Mouse (Mus musculus): ENCODE measurements around the gene Lnx1. TPM values are rescaled to one million over a fixed set of nuclear protein-coding genes. Genes with fewer than 3 reads are reported as not detected.

Gene Lnx1
- polyA plus RNA-seq, 1 experiment from 2014 or later: 22.7 TPM

- Histone ChIP-seq H3K27me3 (ENCODE audit: control insufficient read depth, insufficient read depth, low read depth, low read length) (no peaks in the 10 kb centered on the region), H3K9me3 (replicated peaks; ENCODE audit: control insufficient read depth, low read length, poor library complexity, severe bottlenecking) (no peaks in the 10 kb centered on the region), H3K4me3 (ENCODE audit: low read depth, low read length) (no peak overlapping the region), H3K9ac (ENCODE audit: low read depth, low read length) (no peak overlapping the region), H3K27ac (ENCODE audit: low read length) (no peak overlapping the region), H3K4me1 (ENCODE audit: control insufficient read depth, insufficient read depth, low read length) (peaks cover 6% of the 10 kb centered on the region), H3K36me3 (ENCODE audit: control insufficient read depth, insufficient read depth, low read length) (no peaks in the 10 kb centered on the region), H3K4me2 (ENCODE audit: low read length) (no peak overlapping the region)
- WGBS: 88% methylated on average over 3 of the region's 3 CpGs
- ATAC-seq: no peak
Observed at GRCm38 (mm10) chr5:74670877-74671276, 31.8 kb downstream of the Lnx1 start.

- 87% methylated on average over 6 of the region's 6 CpGs for WGBS
- no peaks in the 10 kb centered on the region for H3K36me3 ChIP-seq (ENCODE audit: control insufficient read depth, insufficient read depth, low read length)
- no peaks in the 10 kb centered on the region for H3K9me3 ChIP-seq (replicated peaks; ENCODE audit: control insufficient read depth, low read length, poor library complexity, severe bottlenecking)
- no peak for ATAC-seq
- no peaks in the 10 kb centered on the region for H3K4me1 ChIP-seq (ENCODE audit: control insufficient read depth, insufficient read depth, low read length)
- H3K4me2 ChIP-seq (ENCODE audit: low read length): no peak overlapping the region
- no peak overlapping the region for H3K4me3 ChIP-seq (ENCODE audit: low read depth, low read length)
- no peaks in the 10 kb centered on the region for H3K27me3 ChIP-seq (ENCODE audit: control insufficient read depth, insufficient read depth, low read depth, low read length)
- H3K9ac ChIP-seq (ENCODE audit: low read depth, low read length): no peak overlapping the region
- H3K27ac ChIP-seq (ENCODE audit: low read length): no peak overlapping the region
Observed at GRCm38 (mm10) chr5:74669925-74670324, 32.8 kb downstream of the Lnx1 start.

GRCm38 (mm10) chr5:74668956-74669355 lies 33.8 kb downstream of the Lnx1 start:
- Histone ChIP-seq H3K4me1 (ENCODE audit: control insufficient read depth, insufficient read depth, low read length) (no peaks in the 10 kb centered on the region), H3K36me3 (ENCODE audit: control insufficient read depth, insufficient read depth, low read length) (no peaks in the 10 kb centered on the region), H3K4me2 (ENCODE audit: low read length) (no peak overlapping the region), H3K9me3 (replicated peaks; ENCODE audit: control insufficient read depth, low read length, poor library complexity, severe bottlenecking) (no peaks in the 10 kb centered on the region), H3K4me3 (ENCODE audit: low read depth, low read length) (no peak overlapping the region), H3K27ac (ENCODE audit: low read length) (no peak overlapping the region), H3K9ac (ENCODE audit: low read depth, low read length) (no peak overlapping the region), H3K27me3 (ENCODE audit: control insufficient read depth, insufficient read depth, low read depth, low read length) (no peaks in the 10 kb centered on the region)
- ATAC-seq: no peak
- 89% methylated on average over 6 of the region's 6 CpGs for WGBS

GRCm38 (mm10) chr5:74662618-74663017 lies 40.1 kb downstream of the Lnx1 start:
- no peaks in the 10 kb centered on the region for H3K27me3 ChIP-seq (ENCODE audit: control insufficient read depth, insufficient read depth, low read depth, low read length)
- no peaks in the 10 kb centered on the region for H3K36me3 ChIP-seq (ENCODE audit: control insufficient read depth, insufficient read depth, low read length)
- WGBS: 67% methylated on average over 1 of the region's 1 CpGs
- no peak overlapping the region for H3K4me3 ChIP-seq (ENCODE audit: low read depth, low read length)
- H3K27ac ChIP-seq (ENCODE audit: low read length): no peak overlapping the region
- H3K9me3 ChIP-seq (replicated peaks; ENCODE audit: control insufficient read depth, low read length, poor library complexity, severe bottlenecking): no peaks in the 10 kb centered on the region
- no peak overlapping the region for H3K4me2 ChIP-seq (ENCODE audit: low read length)
- H3K9ac ChIP-seq (ENCODE audit: low read depth, low read length): no peak overlapping the region
- no peaks in the 10 kb centered on the region for H3K4me1 ChIP-seq (ENCODE audit: control insufficient read depth, insufficient read depth, low read length)
- ATAC-seq: no peak

- Histone ChIP-seq H3K27ac (ENCODE audit: low read length) (no peak overlapping the region), H3K4me3 (ENCODE audit: low read depth, low read length) (no peak overlapping the region), H3K4me1 (ENCODE audit: control insufficient read depth, insufficient read depth, low read length) (no peaks in the 10 kb centered on the region), H3K9ac (ENCODE audit: low read depth, low read length) (no peak overlapping the region), H3K36me3 (ENCODE audit: control insufficient read depth, insufficient read depth, low read length) (no peaks in the 10 kb centered on the region), H3K9me3 (replicated peaks; ENCODE audit: control insufficient read depth, low read length, poor library complexity, severe bottlenecking) (no peaks in the 10 kb centered on the region), H3K4me2 (ENCODE audit: low read length) (no peak overlapping the region), H3K27me3 (ENCODE audit: control insufficient read depth, insufficient read depth, low read depth, low read length) (no peaks in the 10 kb centered on the region)
- 82% methylated on average over 4 of the region's 4 CpGs for WGBS
- no peak for ATAC-seq
Observed at GRCm38 (mm10) chr5:74661734-74662560, 40.8 kb downstream of the Lnx1 start.

- H3K36me3 ChIP-seq (ENCODE audit: control insufficient read depth, insufficient read depth, low read length): no peaks in the 10 kb centered on the region
- H3K9ac ChIP-seq (ENCODE audit: low read depth, low read length): no peak overlapping the region
- no peak overlapping the region for H3K27ac ChIP-seq (ENCODE audit: low read length)
- 82% methylated on average over 4 of the region's 4 CpGs for WGBS
- ATAC-seq: no peak
- H3K9me3 ChIP-seq (replicated peaks; ENCODE audit: control insufficient read depth, low read length, poor library complexity, severe bottlenecking): no peaks in the 10 kb centered on the region
- H3K4me3 ChIP-seq (ENCODE audit: low read depth, low read length): no peak overlapping the region
- no peaks in the 10 kb centered on the region for H3K4me1 ChIP-seq (ENCODE audit: control insufficient read depth, insufficient read depth, low read length)
- no peaks in the 10 kb centered on the region for H3K27me3 ChIP-seq (ENCODE audit: control insufficient read depth, insufficient read depth, low read depth, low read length)
- H3K4me2 ChIP-seq (ENCODE audit: low read length): no peak overlapping the region
Observed at GRCm38 (mm10) chr5:74659856-74660255, 42.9 kb downstream of the Lnx1 start.

GRCm38 (mm10) chr5:74659281-74659680 lies 43.4 kb downstream of the Lnx1 start:
- no peak for ATAC-seq
- H3K36me3 ChIP-seq (ENCODE audit: control insufficient read depth, insufficient read depth, low read length): no peaks in the 10 kb centered on the region
- no peak overlapping the region for H3K4me2 ChIP-seq (ENCODE audit: low read length)
- no peak overlapping the region for H3K4me3 ChIP-seq (ENCODE audit: low read depth, low read length)
- H3K27ac ChIP-seq (ENCODE audit: low read length): no peak overlapping the region
- no peak overlapping the region for H3K9ac ChIP-seq (ENCODE audit: low read depth, low read length)
- no peaks in the 10 kb centered on the region for H3K27me3 ChIP-seq (ENCODE audit: control insufficient read depth, insufficient read depth, low read depth, low read length)
- no peaks in the 10 kb centered on the region for H3K9me3 ChIP-seq (replicated peaks; ENCODE audit: control insufficient read depth, low read length, poor library complexity, severe bottlenecking)
- WGBS: 86% methylated on average over 5 of the region's 5 CpGs
- no peaks in the 10 kb centered on the region for H3K4me1 ChIP-seq (ENCODE audit: control insufficient read depth, insufficient read depth, low read length)

- Histone ChIP-seq H3K4me1 (ENCODE audit: control insufficient read depth, insufficient read depth, low read length) (no peaks in the 10 kb centered on the region), H3K9ac (ENCODE audit: low read depth, low read length) (no peak overlapping the region), H3K9me3 (replicated peaks; ENCODE audit: control insufficient read depth, low read length, poor library complexity, severe bottlenecking) (no peaks in the 10 kb centered on the region), H3K36me3 (ENCODE audit: control insufficient read depth, insufficient read depth, low read length) (no peaks in the 10 kb centered on the region), H3K4me2 (ENCODE audit: low read length) (no peak overlapping the region), H3K27me3 (ENCODE audit: control insufficient read depth, insufficient read depth, low read depth, low read length) (no peaks in the 10 kb centered on the region), H3K4me3 (ENCODE audit: low read depth, low read length) (no peak overlapping the region), H3K27ac (ENCODE audit: low read length) (no peak overlapping the region)
- WGBS: 86% methylated on average over 6 of the region's 6 CpGs
- no peak for ATAC-seq
Observed at GRCm38 (mm10) chr5:74657930-74658329, 44.8 kb downstream of the Lnx1 start.

- H3K27ac ChIP-seq (ENCODE audit: low read length): no peak overlapping the region
- H3K4me2 ChIP-seq (ENCODE audit: low read length): no peak overlapping the region
- no peak for ATAC-seq
- H3K36me3 ChIP-seq (ENCODE audit: control insufficient read depth, insufficient read depth, low read length): no peaks in the 10 kb centered on the region
- H3K9me3 ChIP-seq (replicated peaks; ENCODE audit: control insufficient read depth, low read length, poor library complexity, severe bottlenecking): no peaks in the 10 kb centered on the region
- no peaks in the 10 kb centered on the region for H3K4me1 ChIP-seq (ENCODE audit: control insufficient read depth, insufficient read depth, low read length)
- H3K4me3 ChIP-seq (ENCODE audit: low read depth, low read length): no peak overlapping the region
- WGBS: 89% methylated on average over 5 of the region's 5 CpGs
- H3K27me3 ChIP-seq (ENCODE audit: control insufficient read depth, insufficient read depth, low read depth, low read length): no peaks in the 10 kb centered on the region
- H3K9ac ChIP-seq (ENCODE audit: low read depth, low read length): no peak overlapping the region
Observed at GRCm38 (mm10) chr5:74656410-74656809, 46.3 kb downstream of the Lnx1 start.
